Mouse (Mus musculus): ENCODE measurements around the gene Slc25a26. TPM values are rescaled to one million over a fixed set of nuclear protein-coding genes. Genes with fewer than 3 reads are reported as not detected.
A peak's percentile ranks its signal among the peaks of the same experiment; 100 is the strongest.

Slc25a26 gene
- polyA plus RNA-seq, 1 experiment from 2014 or later: 5.2 TPM

- Histone ChIP-seq H3K27ac (ENCODE audit: low read length) (no peak overlapping the region), H3K9me3 (ENCODE audit: low read length) (no peaks in the 10 kb centered on the region), H3K9ac (replicated peaks; ENCODE audit: low read depth) (no peak overlapping the region), H3K27me3 (replicated peaks; ENCODE audit: insufficient read depth, low read length) (no peaks in the 10 kb centered on the region), H3K4me2 (replicated peaks; ENCODE audit: low read depth, low read length) (no peak overlapping the region), H3K4me1 (ENCODE audit: insufficient read depth, low read depth, low read length) (no peaks in the 10 kb centered on the region), H3K36me3 (ENCODE audit: insufficient read depth, low read length) (no peaks in the 10 kb centered on the region), H3K4me3 (ENCODE audit: low read depth, low read length) (no peak overlapping the region)
- 91% methylated on average over 1 of the region's 1 CpGs for WGBS
- TF ChIP-seq CTCF (IDR thresholded peaks at IDR 0.05): no peak
- ATAC-seq (no peak), DNase-seq (ENCODE audit: low spot score) (no peak)
Measured at GRCm38 (mm10) chr6:94537652-94538051, 37.5 kb downstream of the Slc25a26 start.

GRCm38 (mm10) chr6:94540090-94540489 lies 40.0 kb downstream of the Slc25a26 start:
- Histone ChIP-seq H3K4me3 (ENCODE audit: low read depth, low read length) (no peak overlapping the region), H3K4me2 (replicated peaks; ENCODE audit: low read depth, low read length) (no peak overlapping the region), H3K9ac (replicated peaks; ENCODE audit: low read depth) (no peak overlapping the region), H3K9me3 (ENCODE audit: low read length) (no peaks in the 10 kb centered on the region), H3K27me3 (replicated peaks; ENCODE audit: insufficient read depth, low read length) (no peaks in the 10 kb centered on the region), H3K4me1 (ENCODE audit: insufficient read depth, low read depth, low read length) (no peaks in the 10 kb centered on the region), H3K36me3 (ENCODE audit: insufficient read depth, low read length) (no peaks in the 10 kb centered on the region), H3K27ac (ENCODE audit: low read length) (no peak overlapping the region)
- 90% methylated on average over 3 of the region's 3 CpGs for WGBS
- DNase-seq (ENCODE audit: low spot score): no peak
- no peak for ATAC-seq
- TF ChIP-seq EP300 (IDR thresholded peaks at IDR 0.05): no peak
- no peak for TF ChIP-seq CTCF (IDR thresholded peaks at IDR 0.05)

- Histone ChIP-seq H3K4me2 (replicated peaks; ENCODE audit: low read depth, low read length) (no peak overlapping the region), H3K4me3 (ENCODE audit: low read depth, low read length) (no peak overlapping the region), H3K9me3 (ENCODE audit: low read length) (no peaks in the 10 kb centered on the region), H3K27ac (ENCODE audit: low read length) (no peak overlapping the region), H3K36me3 (ENCODE audit: insufficient read depth, low read length) (no peaks in the 10 kb centered on the region), H3K9ac (replicated peaks; ENCODE audit: low read depth) (no peak overlapping the region), H3K4me1 (ENCODE audit: insufficient read depth, low read depth, low read length) (no peaks in the 10 kb centered on the region), H3K27me3 (replicated peaks; ENCODE audit: insufficient read depth, low read length) (no peaks in the 10 kb centered on the region)
- DNase-seq (ENCODE audit: low spot score) (no peak), ATAC-seq (no peak)
- 71% methylated on average over 4 of the region's 4 CpGs for WGBS
- TF ChIP-seq EP300 (IDR thresholded peaks at IDR 0.05) (no peak), CTCF (IDR thresholded peaks at IDR 0.05) (no peak)
Measured at GRCm38 (mm10) chr6:94540615-94541014, 40.5 kb downstream of the Slc25a26 start.

GRCm38 (mm10) chr6:94541133-94541532 lies 41.0 kb downstream of the Slc25a26 start:
- TF ChIP-seq EP300 (IDR thresholded peaks at IDR 0.05): no peak
- TF ChIP-seq CTCF (IDR thresholded peaks at IDR 0.05): no peak
- 40% methylated on average over 6 of the region's 6 CpGs for WGBS

GRCm38 (mm10) chr6:94541854-94542253 lies 41.7 kb downstream of the Slc25a26 start:
- Histone ChIP-seq H3K36me3 (ENCODE audit: insufficient read depth, low read length) (no peaks in the 10 kb centered on the region), H3K4me3 (ENCODE audit: low read depth, low read length) (no peak overlapping the region), H3K4me1 (ENCODE audit: insufficient read depth, low read depth, low read length) (no peaks in the 10 kb centered on the region), H3K4me2 (replicated peaks; ENCODE audit: low read depth, low read length) (no peak overlapping the region), H3K9me3 (ENCODE audit: low read length) (no peaks in the 10 kb centered on the region), H3K27me3 (replicated peaks; ENCODE audit: insufficient read depth, low read length) (no peaks in the 10 kb centered on the region), H3K9ac (replicated peaks; ENCODE audit: low read depth) (no peak overlapping the region), H3K27ac (ENCODE audit: low read length) (no peak overlapping the region)
- ATAC-seq: no peak
- 47% methylated on average over 7 of the region's 7 CpGs for WGBS
- TF ChIP-seq EP300 (IDR thresholded peaks at IDR 0.05): no peak
- no peak for TF ChIP-seq CTCF (IDR thresholded peaks at IDR 0.05)
- no peak for DNase-seq (ENCODE audit: low spot score)

More at GRCm38 (mm10) chr6:94541133-94541532, 41.0 kb downstream of the Slc25a26 start:
- Histone ChIP-seq H3K36me3 (ENCODE audit: insufficient read depth, low read length) (no peaks in the 10 kb centered on the region), H3K4me1 (ENCODE audit: insufficient read depth, low read depth, low read length) (no peaks in the 10 kb centered on the region), H3K9me3 (ENCODE audit: low read length) (no peaks in the 10 kb centered on the region), H3K4me2 (replicated peaks; ENCODE audit: low read depth, low read length) (no peak overlapping the region), H3K9ac (replicated peaks; ENCODE audit: low read depth) (no peak overlapping the region), H3K4me3 (ENCODE audit: low read depth, low read length) (no peak overlapping the region), H3K27ac (ENCODE audit: low read length) (no peak overlapping the region), H3K27me3 (replicated peaks; ENCODE audit: insufficient read depth, low read length) (no peaks in the 10 kb centered on the region)
- ATAC-seq (no peak), DNase-seq (ENCODE audit: low spot score) (no peak)

GRCm38 (mm10) chr6:94543902-94544840 lies 44.0 kb downstream of the Slc25a26 start:
- ATAC-seq: no peak; the same call in 1 of the 2 replicates
- Histone ChIP-seq H3K4me3 (ENCODE audit: low read depth, low read length) (no peak overlapping the region), H3K9me3 (ENCODE audit: low read length) (no peaks in the 10 kb centered on the region), H3K27ac (ENCODE audit: low read length) (no peak overlapping the region), H3K27me3 (replicated peaks; ENCODE audit: insufficient read depth, low read length) (no peaks in the 10 kb centered on the region), H3K4me1 (ENCODE audit: insufficient read depth, low read depth, low read length) (no peaks in the 10 kb centered on the region), H3K4me2 (replicated peaks; ENCODE audit: low read depth, low read length) (no peak overlapping the region), H3K9ac (replicated peaks; ENCODE audit: low read depth) (no peak overlapping the region), H3K36me3 (ENCODE audit: insufficient read depth, low read length) (no peaks in the 10 kb centered on the region)
- peak; percentile 53 for DNase-seq (ENCODE audit: low spot score)
- WGBS: 55% methylated on average over 5 of the region's 5 CpGs
- TF ChIP-seq EP300 (IDR thresholded peaks at IDR 0.05) (no peak), CTCF (IDR thresholded peaks at IDR 0.05) (peak; percentile 65)
